Mouse (Mus musculus): ENCODE measurements at regions not wholly inside any gene's neighbourhood (a gene's known extent, or its start where the extent isn't known, plus 50 kb on each side); places are given as distances from the start of the nearest gene placed in this dataset.

DNA sequence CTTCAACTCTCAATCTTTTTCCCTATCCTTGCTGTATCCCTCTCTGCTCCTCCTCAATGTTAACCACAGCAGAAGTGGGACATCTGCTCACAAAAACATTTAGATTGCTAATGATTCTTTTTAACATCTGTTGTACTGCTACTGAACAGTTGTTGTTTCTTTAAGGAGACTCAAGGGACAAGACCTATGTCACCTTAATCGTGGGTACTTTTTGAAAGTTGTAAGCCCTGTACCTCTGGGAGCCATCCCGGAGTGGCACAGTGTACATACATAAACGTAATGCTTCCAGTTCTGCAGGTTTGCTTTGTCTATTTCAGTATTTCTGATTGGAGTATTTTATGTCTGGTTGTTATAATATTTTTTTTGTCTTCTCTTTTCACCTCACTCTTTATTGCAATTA is 740.5 kb upstream of the Foxg1 start:
- TF ChIP-seq POLR2A (IDR thresholded peaks at IDR 0.05; ENCODE audit: borderline replicate concordance, extremely low read depth, insufficient read depth, insufficient read length, poor library complexity, severe bottlenecking) (no peak), CTCF (IDR thresholded peaks at IDR 0.05; ENCODE audit: borderline replicate concordance, extremely low read depth, insufficient read depth, insufficient read length) (no peak)
